Mouse (Mus musculus) midbrain, embryonic 15.5 days (tissue): ENCODE measurements around the gene Elmo2. TPM values are rescaled to one million over a fixed set of nuclear protein-coding genes. Genes with fewer than 3 reads are reported as not detected.

Experiments
- ATAC-seq: fragments of 200-750 bp; cut with Nextera tagmentation; replicated peaks from 2 replicates; pipeline ENCODE4 v1.8.0; 2017; ENCODE audit warnings: moderate TSS enrichment
- H3K27ac ChIP-seq: fragments of 300-500 bp; sonication (generic); 2 replicates; pipeline ENCODE4 v1.5.1; 2015; ENCODE audit warnings: mild to moderate bottlenecking, inconsistent platforms
- H3K27me3 ChIP-seq: fragments of 300-500 bp; sonication (generic); replicated peaks from 2 replicates; pipeline ENCODE4 v1.6.1; 2015; ENCODE audit warnings: inconsistent platforms
- H3K36me3 ChIP-seq: fragments of 300-500 bp; sonication (generic); replicated peaks from 2 replicates; pipeline ENCODE4 v1.6.1; 2015; ENCODE audit warnings: inconsistent platforms
- H3K4me1 ChIP-seq: fragments of 300-500 bp; sonication (generic); 2 replicates; pipeline ENCODE4 v1.6.1; 2015; ENCODE audit warnings: inconsistent platforms
- H3K4me2 ChIP-seq: fragments of 300-500 bp; sonication (generic); 2 replicates; pipeline ENCODE4 v1.6.1; 2015; ENCODE audit warnings: inconsistent platforms, mild to moderate bottlenecking, moderate library complexity
- H3K4me3 ChIP-seq: fragments of 300-500 bp; sonication (generic); 2 replicates; pipeline ENCODE4 v1.5.1; 2015; ENCODE audit warnings: mild to moderate bottlenecking, inconsistent platforms
- H3K9ac ChIP-seq: fragments of 300-500 bp; sonication (generic); 2 replicates; pipeline ENCODE4 v1.6.1; 2015; ENCODE audit warnings: mild to moderate bottlenecking, inconsistent platforms
- H3K9me3 ChIP-seq: fragments of 300-500 bp; sonication (generic); 2 replicates; pipeline ENCODE4 v1.6.1; 2016; ENCODE audit warnings: inconsistent platforms
- WGBS: fragments of 180-500 bp; shearing (Covaris S2); methylation state at CpG from one replicate; pipeline ENCODE4 v1.1.7; 2015; ENCODE audit warnings: mixed read lengths; 5-methylcytosine and 5-hydroxymethylcytosine counted together
- polyA plus RNA-seq: library from polyadenylated mRNA; unstranded; fragments of >200 nt; fragmentation: Nextera tagmentation; extraction: Ambion mirVana; gene quantifications from 2 replicates; pipeline ENCODE4 v1.2.1, GENCODE M21; 2015

Elmo2 gene
- polyA plus RNA-seq, 1 experiment from 2014 or later: 111 TPM

GRCm38 (mm10) chr2:165286361-165287201 is 39.7 kb downstream of the Elmo2 start:
- peaks cover 41% of the 10 kb centered on the region for H3K4me1 ChIP-seq
- H3K4me2 ChIP-seq: peak overlapping the region; percentile 96
- 72% methylated on average over 18 of the region's 18 CpGs for WGBS
- H3K27me3 ChIP-seq: no peaks in the 10 kb centered on the region
- peaks cover 13% of the 10 kb centered on the region; the same call in 1 of the 2 replicates for H3K36me3 ChIP-seq
- no peak overlapping the region for H3K27ac ChIP-seq
- ATAC-seq: no peak
- peak overlapping the region; percentile 91 for H3K4me3 ChIP-seq
- H3K9ac ChIP-seq: peak overlapping the region; percentile 80
- no peaks in the 10 kb centered on the region for H3K9me3 ChIP-seq

DNA sequence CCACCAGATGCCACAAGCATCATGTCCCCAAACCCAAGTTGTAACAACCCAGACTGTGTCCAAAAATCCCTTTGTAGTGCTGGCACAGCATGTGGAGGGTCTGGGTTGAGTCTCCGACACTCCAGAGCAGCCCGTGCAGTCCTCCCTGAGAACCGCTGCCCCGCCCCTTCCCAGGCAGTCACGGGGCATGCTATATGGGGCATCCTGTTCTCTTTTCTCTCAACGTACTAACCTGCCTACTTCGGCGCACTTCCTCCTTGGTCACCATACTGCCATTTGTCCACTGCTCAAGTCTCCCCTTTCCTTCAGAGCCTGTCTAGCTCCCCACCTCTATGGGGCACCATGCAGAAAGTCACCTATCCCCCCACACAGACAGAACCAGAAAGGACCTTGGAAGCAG is 40.7 kb downstream of the Elmo2 start:
- H3K36me3 ChIP-seq: peaks cover 7% of the 10 kb centered on the region; the same call in 1 of the 2 replicates
- H3K4me1 ChIP-seq: peaks cover 47% of the 10 kb centered on the region
- WGBS: 88% methylated on average over 8 of the region's 8 CpGs
- no peak overlapping the region for H3K4me3 ChIP-seq
- H3K27me3 ChIP-seq: no peaks in the 10 kb centered on the region
- H3K9me3 ChIP-seq: no peaks in the 10 kb centered on the region
- H3K9ac ChIP-seq: no peak overlapping the region
- H3K27ac ChIP-seq: no peak overlapping the region
- ATAC-seq: no peak
- H3K4me2 ChIP-seq: no peak overlapping the region

DNA sequence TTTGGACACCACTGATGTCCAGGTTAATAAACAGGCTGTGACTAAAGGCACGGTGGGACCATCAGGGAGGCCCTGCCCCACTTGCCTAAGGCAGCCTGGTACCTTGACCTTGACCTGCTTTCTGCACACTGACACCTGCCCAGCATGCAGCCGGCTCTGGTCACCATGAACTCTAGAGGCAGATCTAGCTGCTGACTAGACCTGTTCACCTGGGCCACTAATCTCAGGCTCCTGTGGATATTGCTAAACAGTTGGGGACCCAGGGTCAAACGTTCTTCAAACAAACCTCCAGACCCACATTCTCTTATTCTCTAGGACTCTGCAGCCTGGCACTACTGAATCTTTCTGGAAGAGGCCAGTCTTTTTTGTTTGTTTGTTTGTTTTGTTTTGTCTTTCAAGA is 41.2 kb downstream of the Elmo2 start:
- no peak overlapping the region for H3K4me3 ChIP-seq
- H3K9ac ChIP-seq: no peak overlapping the region
- H3K27ac ChIP-seq: no peak overlapping the region
- H3K27me3 ChIP-seq: no peaks in the 10 kb centered on the region
- ATAC-seq: no peak
- peaks cover under 1% of the 10 kb centered on the region; the same call in 1 of the 2 replicates for H3K36me3 ChIP-seq
- WGBS: 87% methylated on average over 3 of the region's 3 CpGs
- H3K4me2 ChIP-seq: no peak overlapping the region
- no peaks in the 10 kb centered on the region for H3K9me3 ChIP-seq
- H3K4me1 ChIP-seq: peaks cover 53% of the 10 kb centered on the region

GRCm38 (mm10) chr2:165284377-165284776 is 41.9 kb downstream of the Elmo2 start:
- WGBS: 91% methylated on average over 7 of the region's 7 CpGs

DNA sequence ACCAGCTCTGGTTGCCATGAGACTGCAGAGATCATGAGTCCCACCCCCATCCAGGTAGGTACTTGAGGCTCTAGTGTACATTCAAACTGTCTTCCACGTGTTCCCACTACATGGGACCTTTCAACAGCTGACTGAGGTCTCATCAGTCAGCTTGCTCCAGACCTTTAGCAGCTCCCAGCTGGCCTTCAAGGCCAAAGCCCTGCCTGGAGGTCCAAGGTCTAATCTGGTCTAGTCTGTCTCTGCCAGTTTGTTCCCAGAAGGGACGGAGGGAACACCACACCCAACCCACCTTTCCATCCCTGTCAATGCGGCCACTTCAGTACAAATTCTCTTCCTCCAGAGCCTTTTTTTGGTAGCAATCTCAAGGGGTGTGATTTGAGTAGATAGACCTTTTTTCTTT is 42.6 kb downstream of the Elmo2 start:
- H3K9ac ChIP-seq: no peak overlapping the region
- H3K27me3 ChIP-seq: no peaks in the 10 kb centered on the region
- no peak overlapping the region for H3K4me3 ChIP-seq
- 91% methylated on average over 3 of the region's 3 CpGs for WGBS
- peaks cover 62% of the 10 kb centered on the region for H3K4me1 ChIP-seq
- H3K4me2 ChIP-seq: no peak overlapping the region
- no peak overlapping the region for H3K27ac ChIP-seq
- no peaks in the 10 kb centered on the region for H3K9me3 ChIP-seq
- ATAC-seq: no peak
- H3K36me3 ChIP-seq: no peaks in the 10 kb centered on the region

More at GRCm38 (mm10) chr2:165284377-165284776, 41.9 kb downstream of the Elmo2 start:
- no peaks in the 10 kb centered on the region for H3K36me3 ChIP-seq
- no peaks in the 10 kb centered on the region for H3K27me3 ChIP-seq
- peaks cover 59% of the 10 kb centered on the region for H3K4me1 ChIP-seq
- no peak overlapping the region for H3K9ac ChIP-seq
- no peak overlapping the region for H3K4me2 ChIP-seq
- no peak overlapping the region for H3K4me3 ChIP-seq
- H3K9me3 ChIP-seq: no peaks in the 10 kb centered on the region
- no peak for ATAC-seq
- H3K27ac ChIP-seq: no peak overlapping the region

GRCm38 (mm10) chr2:165281779-165282311 is 44.4 kb downstream of the Elmo2 start:
- Histone ChIP-seq H3K9me3 (no peaks in the 10 kb centered on the region), H3K4me1 (peaks cover 48% of the 10 kb centered on the region), H3K27ac (peak overlapping the region; percentile 45; the same call in 1 of the 2 replicates), H3K27me3 (no peaks in the 10 kb centered on the region), H3K36me3 (no peaks in the 10 kb centered on the region), H3K4me2 (no peak overlapping the region), H3K9ac (no peak overlapping the region), H3K4me3 (no peak overlapping the region)
- WGBS: 45% methylated on average over 5 of the region's 6 CpGs
- ATAC-seq: no peak; the same call in 1 of the 2 replicates

- Histone ChIP-seq H3K9me3 (no peaks in the 10 kb centered on the region), H3K27ac (peak overlapping the region; percentile 71), H3K27me3 (no peaks in the 10 kb centered on the region), H3K4me3 (no peak overlapping the region), H3K4me2 (no peak overlapping the region), H3K4me1 (peaks cover 53% of the 10 kb centered on the region), H3K36me3 (no peaks in the 10 kb centered on the region), H3K9ac (no peak overlapping the region; the same call in 1 of the 2 replicates)
- 18% methylated on average over 10 of the region's 10 CpGs for WGBS
- ATAC-seq: no peak
Observed at GRCm38 (mm10) chr2:165279351-165279750, 46.9 kb downstream of the Elmo2 start.

DNA sequence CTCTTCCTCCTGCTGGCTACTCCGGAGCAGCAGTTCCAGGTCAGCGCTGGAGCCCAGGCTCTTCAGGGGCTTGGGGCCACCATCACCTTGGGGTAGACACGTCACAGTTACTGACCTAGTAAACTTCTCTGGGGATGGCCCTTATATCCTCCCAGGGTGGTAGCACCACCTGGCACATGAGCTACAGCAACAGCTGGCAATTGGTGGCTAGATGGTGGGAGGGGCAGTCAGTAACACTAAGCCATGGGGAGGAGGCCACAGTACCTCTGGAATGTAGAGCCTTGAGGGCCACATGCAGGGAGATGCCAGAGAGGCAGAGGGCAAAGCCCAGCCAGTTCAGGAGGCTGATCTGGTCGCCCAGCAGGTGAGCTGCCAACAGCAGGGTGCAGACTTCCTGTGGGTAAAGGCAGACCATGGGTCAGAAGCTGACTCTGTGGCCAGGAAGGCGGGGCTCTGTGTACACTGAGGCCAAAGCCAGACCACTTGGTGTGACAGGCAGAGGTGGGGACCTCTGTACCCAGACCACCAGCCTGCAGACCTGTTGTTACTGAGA is 49.0 kb downstream of the Elmo2 start:
- Histone ChIP-seq H3K9ac (no peak overlapping the region), H3K9me3 (no peaks in the 10 kb centered on the region), H3K4me2 (no peak overlapping the region), H3K36me3 (no peaks in the 10 kb centered on the region), H3K4me3 (no peak overlapping the region), H3K27me3 (no peaks in the 10 kb centered on the region), H3K4me1 (peaks cover 59% of the 10 kb centered on the region), H3K27ac (no peak overlapping the region)
- WGBS: 88% methylated on average over 5 of the region's 5 CpGs
- no peak for ATAC-seq

GRCm38 (mm10) chr2:165275824-165276223 is 50.5 kb downstream of the Elmo2 start:
- no peak overlapping the region for H3K9ac ChIP-seq
- H3K9me3 ChIP-seq: no peaks in the 10 kb centered on the region
- peaks cover 60% of the 10 kb centered on the region for H3K4me1 ChIP-seq
- no peaks in the 10 kb centered on the region for H3K36me3 ChIP-seq
- 17% methylated on average over 8 of the region's 8 CpGs for WGBS
- H3K4me2 ChIP-seq: no peak overlapping the region
- H3K27ac ChIP-seq: peak overlapping the region; percentile 74
- no peaks in the 10 kb centered on the region for H3K27me3 ChIP-seq
- peak; percentile 55 for ATAC-seq
- H3K4me3 ChIP-seq: no peak overlapping the region

- ATAC-seq: peak; percentile 73
- peak overlapping the region; percentile 74 for H3K27ac ChIP-seq
- WGBS: 19% methylated on average over 8 of the region's 8 CpGs
- H3K9ac ChIP-seq: no peak overlapping the region
- no peak overlapping the region for H3K4me3 ChIP-seq
- peaks cover 58% of the 10 kb centered on the region for H3K4me1 ChIP-seq
- H3K9me3 ChIP-seq: no peaks in the 10 kb centered on the region
- H3K4me2 ChIP-seq: no peak overlapping the region
- H3K27me3 ChIP-seq: no peaks in the 10 kb centered on the region
- no peaks in the 10 kb centered on the region for H3K36me3 ChIP-seq
Observed at GRCm38 (mm10) chr2:165275124-165275640, 51.1 kb downstream of the Elmo2 start.

GRCm38 (mm10) chr2:165273589-165273988 is 52.7 kb downstream of the Elmo2 start:
- H3K4me1 ChIP-seq: peaks cover 44% of the 10 kb centered on the region
- ATAC-seq: no peak
- H3K9ac ChIP-seq: no peak overlapping the region
- no peaks in the 10 kb centered on the region for H3K9me3 ChIP-seq
- WGBS: 30% methylated on average over 4 of the region's 4 CpGs
- no peak overlapping the region for H3K27ac ChIP-seq
- no peaks in the 10 kb centered on the region for H3K36me3 ChIP-seq
- H3K4me3 ChIP-seq: no peak overlapping the region
- H3K27me3 ChIP-seq: no peaks in the 10 kb centered on the region
- no peak overlapping the region for H3K4me2 ChIP-seq

DNA sequence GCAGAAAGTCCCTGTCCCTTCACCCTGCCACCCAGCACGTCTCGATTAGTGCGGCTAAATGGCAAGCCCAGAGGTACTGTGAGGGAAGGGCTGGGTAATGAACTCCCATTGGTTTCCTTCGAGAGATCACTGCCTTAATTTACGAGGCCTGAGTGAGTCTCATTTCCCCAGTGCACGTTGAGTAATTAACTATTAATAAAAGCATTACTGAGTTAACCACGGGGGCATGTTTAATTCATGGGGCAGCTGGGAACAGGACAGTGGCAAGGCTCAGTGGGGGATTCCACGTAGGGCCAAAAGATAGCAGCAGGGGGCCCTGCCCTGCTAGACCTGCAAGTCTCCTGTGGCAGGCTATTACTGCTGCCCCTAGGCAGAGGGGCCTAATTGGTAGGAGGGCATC is 55.0 kb downstream of the Elmo2 start:
- H3K4me3 ChIP-seq: no peak overlapping the region
- H3K9me3 ChIP-seq: no peaks in the 10 kb centered on the region
- no peak overlapping the region for H3K4me2 ChIP-seq
- WGBS: 13% methylated on average over 8 of the region's 8 CpGs
- H3K36me3 ChIP-seq: no peaks in the 10 kb centered on the region
- H3K27me3 ChIP-seq: no peaks in the 10 kb centered on the region
- peaks cover 54% of the 10 kb centered on the region for H3K4me1 ChIP-seq
- H3K27ac ChIP-seq: peak overlapping the region; percentile 43
- no peak overlapping the region for H3K9ac ChIP-seq
- ATAC-seq: no peak
